Mouse (Mus musculus): ENCODE results near the gene Cactin. TPM values are rescaled to one million over a fixed set of nuclear protein-coding genes. Genes with fewer than 3 reads are reported as not detected.

Cactin gene
- polyA plus RNA-seq, 1 experiment, result 20.0 TPM

DNA sequence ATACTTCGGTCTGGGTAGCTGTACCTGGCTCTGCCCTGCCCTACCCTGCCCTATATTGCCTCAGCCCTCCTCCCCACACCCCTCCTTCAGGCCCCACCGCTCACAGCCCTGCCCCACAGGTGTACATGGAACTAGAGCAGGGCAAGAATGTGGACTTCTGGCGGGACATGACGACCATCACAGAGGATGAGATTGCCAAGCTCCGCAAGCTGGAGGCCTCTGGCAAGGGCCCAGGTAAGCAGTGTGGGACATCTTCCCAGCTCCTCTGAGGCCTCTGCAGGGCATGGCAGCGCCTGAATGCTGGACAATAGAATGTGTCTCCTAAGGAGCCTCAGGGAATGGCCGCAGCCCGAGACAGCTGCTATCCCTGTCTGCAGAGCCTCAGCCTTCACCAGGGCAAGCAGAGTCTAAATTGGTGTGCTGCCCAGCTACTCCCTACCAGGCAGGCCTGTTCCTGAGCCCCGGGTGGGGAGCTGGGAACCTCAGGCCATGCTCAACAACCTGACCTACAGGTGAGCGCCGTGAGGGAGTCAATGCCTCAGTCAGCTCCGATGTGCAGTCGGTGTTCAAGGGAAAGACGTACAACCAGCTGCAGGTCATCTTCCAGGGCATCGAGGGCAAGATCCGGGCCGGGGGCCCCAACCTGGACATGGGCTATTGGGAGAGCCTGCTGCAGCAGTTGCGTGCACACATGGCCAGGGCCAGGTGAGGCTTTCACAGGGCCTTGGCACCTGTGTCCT is 3.1 kb downstream of the Cactin start:
- Histone ChIP-seq H3K4me3 (ENCODE audit: insufficient read depth, low read length) (no peak overlapping the region), H3K27ac (ENCODE audit: insufficient read depth, low read length) (no peak overlapping the region), H3K4me1 (ENCODE audit: control insufficient read depth, insufficient read depth, low read length) (peaks cover 2% of the 10 kb centered on the region; the same call in 1 of the 2 replicates)
- TF ChIP-seq POLR2A (IDR thresholded peaks at IDR 0.05; ENCODE audit: low read depth, low read length) (no peak), CTCF (IDR thresholded peaks at IDR 0.05; ENCODE audit: borderline replicate concordance, insufficient read depth, low read length) (no peak)

DNA sequence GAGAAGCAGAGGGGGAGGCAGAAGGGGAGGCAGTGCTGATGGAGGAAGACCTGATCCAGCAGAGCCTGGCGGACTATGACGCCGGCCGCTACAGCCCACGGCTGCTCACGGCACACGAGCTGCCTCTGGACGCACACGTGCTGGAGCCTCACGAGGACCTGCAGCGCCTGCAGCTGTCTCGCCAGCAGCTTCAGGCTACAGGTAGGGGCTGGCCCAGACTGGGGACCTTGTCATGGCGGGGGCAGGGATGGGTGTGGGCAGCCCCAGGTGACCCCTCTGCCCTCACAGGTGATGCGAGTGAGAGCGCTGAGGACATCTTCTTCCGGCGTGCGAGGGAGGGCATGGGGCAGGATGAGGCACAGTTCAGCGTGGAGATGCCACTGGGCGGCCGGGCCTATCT is 4.3 kb downstream of the Cactin start:
- H3K27ac ChIP-seq (ENCODE audit: insufficient read depth, low read length), result no peak overlapping the region
- no peak overlapping the region for H3K4me3 ChIP-seq (ENCODE audit: insufficient read depth, low read length)
- H3K4me1 ChIP-seq (ENCODE audit: control insufficient read depth, insufficient read depth, low read length), result peaks cover 4% of the 10 kb centered on the region; the same call in 1 of the 2 replicates
- TF ChIP-seq CTCF (IDR thresholded peaks at IDR 0.05; ENCODE audit: borderline replicate concordance, insufficient read depth, low read length) (no peak), POLR2A (IDR thresholded peaks at IDR 0.05; ENCODE audit: low read depth, low read length) (no peak)

DNA sequence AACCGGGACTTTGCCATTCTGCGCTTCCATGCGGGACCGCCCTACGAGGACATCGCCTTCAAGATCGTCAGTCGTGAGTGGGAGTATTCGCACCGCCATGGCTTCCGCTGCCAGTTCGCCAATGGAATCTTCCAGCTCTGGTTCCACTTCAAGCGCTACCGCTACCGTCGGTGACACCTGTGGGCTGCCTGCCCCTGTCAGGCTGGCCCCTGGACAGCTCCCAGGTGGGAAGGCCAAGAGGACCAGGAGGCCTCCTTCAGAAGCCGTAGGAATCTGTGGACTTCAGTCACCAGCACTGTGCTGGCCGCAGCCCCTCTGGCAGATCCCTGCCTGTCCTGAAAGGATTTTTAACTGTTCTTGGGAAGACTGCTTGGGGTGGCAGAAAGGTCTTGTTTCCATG is 4.9 kb downstream of the Cactin start:
- TF ChIP-seq CTCF (IDR thresholded peaks at IDR 0.05; ENCODE audit: borderline replicate concordance, insufficient read depth, low read length), result no peak
- no peak for TF ChIP-seq POLR2A (IDR thresholded peaks at IDR 0.05; ENCODE audit: low read depth, low read length)
- Histone ChIP-seq H3K27ac (ENCODE audit: insufficient read depth, low read length) (no peak overlapping the region), H3K4me3 (ENCODE audit: insufficient read depth, low read length) (no peak overlapping the region), H3K4me1 (ENCODE audit: control insufficient read depth, insufficient read depth, low read length) (peaks cover 4% of the 10 kb centered on the region; the same call in 1 of the 2 replicates)

- no peak overlapping the region for H3K27ac ChIP-seq (ENCODE audit: insufficient read depth, low read length)
These were observed 6.0 kb downstream of the Cactin start for GRCm38 (mm10) chr10:81326858-81327257.

GRCm38 (mm10) chr10:81327959-81328358 is 7.1 kb downstream of the Cactin start:
- Histone ChIP-seq H3K27ac (ENCODE audit: insufficient read depth, low read length) (no peak overlapping the region), H3K4me3 (ENCODE audit: insufficient read depth, low read length) (no peak overlapping the region), H3K4me1 (ENCODE audit: control insufficient read depth, insufficient read depth, low read length) (peaks cover 4% of the 10 kb centered on the region; the same call in 1 of the 2 replicates)
- TF ChIP-seq CTCF (IDR thresholded peaks at IDR 0.05; ENCODE audit: borderline replicate concordance, insufficient read depth, low read length) (no peak), POLR2A (IDR thresholded peaks at IDR 0.05; ENCODE audit: low read depth, low read length) (no peak)

More at GRCm38 (mm10) chr10:81326858-81327257, 6.0 kb downstream of the Cactin start:
- no peak for TF ChIP-seq POLR2A (IDR thresholded peaks at IDR 0.05; ENCODE audit: low read depth, low read length)
- TF ChIP-seq CTCF (IDR thresholded peaks at IDR 0.05; ENCODE audit: borderline replicate concordance, insufficient read depth, low read length), result no peak
- peaks cover 4% of the 10 kb centered on the region; the same call in 1 of the 2 replicates for H3K4me1 ChIP-seq (ENCODE audit: control insufficient read depth, insufficient read depth, low read length)
- H3K4me3 ChIP-seq (ENCODE audit: insufficient read depth, low read length), result no peak overlapping the region

DNA sequence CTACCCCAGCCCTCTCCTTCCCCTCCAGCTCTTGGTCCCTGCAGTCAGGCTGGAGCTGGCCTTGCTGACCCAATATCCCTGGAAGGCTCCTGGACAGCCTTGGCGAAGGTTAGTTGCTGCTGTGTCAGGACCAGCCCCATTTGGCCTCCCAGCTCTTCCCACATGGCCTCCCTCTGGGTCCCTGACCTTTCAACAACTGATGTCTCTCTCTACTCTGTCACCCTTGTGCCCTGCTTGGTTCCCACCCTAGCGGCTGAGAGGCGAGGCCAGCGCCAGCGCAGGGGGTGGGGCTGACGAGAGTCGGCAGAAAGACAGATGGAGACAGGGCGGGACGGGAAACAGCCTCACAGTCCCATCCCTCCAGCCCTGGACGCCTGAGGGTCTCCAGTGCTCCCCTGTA is 7.5 kb downstream of the Cactin start, which contains the start of gene Tbxa2r:
TSS of gene Tbxa2r (plus strand) at position 346 of the 400 bp plus-strand sequence.
- peak within 1 kb of the TSS; percentile 71 for H3K27ac ChIP-seq (ENCODE audit: insufficient read depth, low read length)
- H3K4me3 ChIP-seq (ENCODE audit: insufficient read depth, low read length), result no peak within 1 kb of the TSS
- peaks cover 4% of the 10 kb centered on the region; the same call in 1 of the 2 replicates for H3K4me1 ChIP-seq (ENCODE audit: control insufficient read depth, insufficient read depth, low read length)
- peak; percentile 33; the same call in 1 of the 2 replicates for TF ChIP-seq POLR2A (IDR thresholded peaks at IDR 0.05; ENCODE audit: low read depth, low read length)
- TF ChIP-seq CTCF (IDR thresholded peaks at IDR 0.05; ENCODE audit: borderline replicate concordance, insufficient read depth, low read length), result no peak

- no peak overlapping the region for H3K4me3 ChIP-seq (ENCODE audit: insufficient read depth, low read length)
- TF ChIP-seq POLR2A (IDR thresholded peaks at IDR 0.05; ENCODE audit: low read depth, low read length), result peak; percentile 59
- TF ChIP-seq CTCF (IDR thresholded peaks at IDR 0.05; ENCODE audit: borderline replicate concordance, insufficient read depth, low read length), result no peak
- H3K4me1 ChIP-seq (ENCODE audit: control insufficient read depth, insufficient read depth, low read length), result peaks cover 4% of the 10 kb centered on the region; the same call in 1 of the 2 replicates
- peak overlapping the region; percentile 71 for H3K27ac ChIP-seq (ENCODE audit: insufficient read depth, low read length)
These were observed 8.5 kb downstream of the Cactin start for GRCm38 (mm10) chr10:81329194-81329975.

- no peak overlapping the region for H3K4me3 ChIP-seq (ENCODE audit: insufficient read depth, low read length)
- peak overlapping the region; percentile 62 for H3K27ac ChIP-seq (ENCODE audit: insufficient read depth, low read length)
- peaks cover 6% of the 10 kb centered on the region for H3K4me1 ChIP-seq (ENCODE audit: control insufficient read depth, insufficient read depth, low read length)
- no peak for TF ChIP-seq CTCF (IDR thresholded peaks at IDR 0.05; ENCODE audit: borderline replicate concordance, insufficient read depth, low read length)
- TF ChIP-seq POLR2A (IDR thresholded peaks at IDR 0.05; ENCODE audit: low read depth, low read length), result no peak
These were observed 9.1 kb downstream of the Cactin start for GRCm38 (mm10) chr10:81330007-81330406.

GRCm38 (mm10) chr10:81332277-81332676 is 11.4 kb downstream of the Cactin start:
- TF ChIP-seq CTCF (IDR thresholded peaks at IDR 0.05; ENCODE audit: borderline replicate concordance, insufficient read depth, low read length), result no peak
- Histone ChIP-seq H3K4me3 (ENCODE audit: insufficient read depth, low read length) (no peak overlapping the region), H3K4me1 (ENCODE audit: control insufficient read depth, insufficient read depth, low read length) (peaks cover 7% of the 10 kb centered on the region), H3K27ac (ENCODE audit: insufficient read depth, low read length) (no peak overlapping the region)

All from embryonic fibroblast, embryonic 13.5 days (primary cell).